Mouse (Mus musculus) G1E (cell line): ENCODE measurements around the gene Guk1. TPM values are rescaled to one million over a fixed set of nuclear protein-coding genes. Genes with fewer than 3 reads are reported as not detected.
"Not testable (repeated sequence)": the region's sequence is repeated elsewhere in the genome, so short reads cannot be mapped to it uniquely, and the experiment has no call there.

ENCODE experiments used
- ATAC-seq: 2 replicates; pipeline ENCODE4 v1.8.0; 2016; ENCODE audit warnings: mild to moderate bottlenecking; ENCODE audit not compliant: insufficient number of reproducible peaks, poor library complexity, low FRiP score, severe bottlenecking; ENCODE audit errors: extremely low read depth
- DNase-seq: peaks from one replicate; pipeline ENCODE4 v3.0.0; 2012; ENCODE audit warnings: low spot score
- H3K27me3 ChIP-seq: 2 replicates; pipeline ENCODE4 v1.6.1; 2012; ENCODE audit warnings: mild to moderate bottlenecking, low read length, inconsistent platforms; ENCODE audit not compliant: insufficient read depth
- H3K36me3 ChIP-seq: replicated peaks from 2 replicates; pipeline ENCODE3; 2012; ENCODE audit warnings: mild to moderate bottlenecking, inconsistent platforms
- H3K4me1 ChIP-seq: 2 replicates; pipeline ENCODE4 v1.6.1; 2012; ENCODE audit warnings: low read depth, low read length, inconsistent platforms, mixed read lengths; ENCODE audit not compliant: insufficient read depth
- H3K4me3 ChIP-seq: 2 replicates; pipeline ENCODE4 v1.5.1; 2012; ENCODE audit warnings: low read depth, mild to moderate bottlenecking, inconsistent platforms, low read length, moderate library complexity, mixed read lengths
- H3K9me3 ChIP-seq: replicated peaks from 2 replicates; pipeline ENCODE4 v1.6.1; 2012; ENCODE audit warnings: inconsistent platforms
- CTCF ChIP-seq: IDR thresholded peaks from 2 replicates; pipeline ENCODE4 v1.5.1; 2012; ENCODE audit warnings: low read depth, low read length, inconsistent platforms, mixed read lengths
- GATA1 ChIP-seq: IDR thresholded peaks from 2 replicates; pipeline ENCODE4 v1.6.1; 2012; ENCODE audit warnings: borderline replicate concordance, low read length, inconsistent platforms, mixed read lengths
- GATA2 ChIP-seq: IDR thresholded peaks from 2 replicates; pipeline ENCODE4 v1.6.1; 2012; ENCODE audit warnings: low read depth, low read length, inconsistent platforms, borderline replicate concordance
- POLR2AphosphoS5 ChIP-seq: IDR thresholded peaks from 2 replicates; pipeline ENCODE4 v1.6.1; 2012; ENCODE audit warnings: low read depth, low read length, inconsistent platforms; ENCODE audit not compliant: insufficient replicate concordance
- TAL1 ChIP-seq: conservative IDR thresholded peaks from 2 replicates; pipeline ENCODE4 v1.6.1; 2012; ENCODE audit warnings: low read depth, low read length, inconsistent platforms, mixed read lengths
- polyA plus RNA-seq: library from polyadenylated mRNA; stranded (reverse); fragments of >175 nt; gene quantifications from 2 replicates; pipeline ENCODE4 v1.2.3, GENCODE M21; 2012
- total RNA-seq, 2 experiments: library from RNA; stranded (forward) in 1 of 2; stranded (reverse) in 1 of 2; fragments of 200-1000 nt in 1 of 2; fragments of >200 nt in 1 of 2; fragmentation: Nextera tagmentation in 1 of 2; gene quantifications; 2 replicates each; pipeline ENCODE4 v1.2.3; 2014 to 2017

Gene Guk1
- total and polyA plus RNA-seq, 3 experiments, result 16.8 to 38.2 (median 35.2) TPM

GRCm38 (mm10) chr11:59212892-59213494 lies 21.0 kb upstream of the Guk1 start:
- Histone ChIP-seq H3K4me1 (peaks cover 78% of the 10 kb centered on the region), H3K36me3 (peaks cover 83% of the 10 kb centered on the region), H3K27me3 (no peaks in the 10 kb centered on the region), H3K4me3 (no peak overlapping the region), H3K9me3 (no peaks in the 10 kb centered on the region)
- TF ChIP-seq TAL1, result no peak
- no peak for TF ChIP-seq GATA2
- no peak for TF ChIP-seq GATA1
- no peak for TF ChIP-seq POLR2AphosphoS5
- no peak for TF ChIP-seq CTCF
- no peak for ATAC-seq
- no peak for DNase-seq

- not testable (repeated sequence) for H3K4me3 ChIP-seq, H3K9me3 ChIP-seq, H3K27me3 ChIP-seq, DNase-seq
- Histone ChIP-seq H3K4me1 (peaks cover 78% of the 10 kb centered on the region), H3K36me3 (peaks cover 79% of the 10 kb centered on the region)
- ATAC-seq, result peak; percentile 54; the same call in 1 of the 2 replicates
Measured at GRCm38 (mm10) chr11:59212320-59212719, 20.3 kb upstream of the Guk1 start.

- Histone ChIP-seq H3K36me3 (peaks cover 78% of the 10 kb centered on the region), H3K4me1 (peaks cover 71% of the 10 kb centered on the region)
- not testable (repeated sequence) for ATAC-seq, DNase-seq, H3K4me3 ChIP-seq, H3K9me3 ChIP-seq, H3K27me3 ChIP-seq
Measured at GRCm38 (mm10) chr11:59211561-59211960, 19.5 kb upstream of the Guk1 start.

GRCm38 (mm10) chr11:59210020-59210419 lies 18.0 kb upstream of the Guk1 start:
- Histone ChIP-seq H3K9me3 (no peaks in the 10 kb centered on the region), H3K4me3 (peak overlapping the region; percentile 20; the same call in 1 of the 2 replicates), H3K4me1 (peaks cover 59% of the 10 kb centered on the region), H3K27me3 (no peaks in the 10 kb centered on the region), H3K36me3 (peaks cover 79% of the 10 kb centered on the region)
- no peak for ATAC-seq
- no peak for DNase-seq
- TF ChIP-seq GATA1 (no peak), CTCF (no peak), POLR2AphosphoS5 (no peak), GATA2 (no peak), TAL1 (no peak)

- H3K4me3 ChIP-seq, result peak overlapping the region; percentile 100
- no peaks in the 10 kb centered on the region for H3K27me3 ChIP-seq
- H3K4me1 ChIP-seq, result peaks cover 56% of the 10 kb centered on the region
- peaks cover 79% of the 10 kb centered on the region for H3K36me3 ChIP-seq
- DNase-seq (no peak), ATAC-seq (no peak)
- no peak for TF ChIP-seq GATA1
- no peak for TF ChIP-seq GATA2
- no peak for TF ChIP-seq TAL1
- TF ChIP-seq POLR2AphosphoS5, result no peak
- TF ChIP-seq CTCF, result no peak
- no peaks in the 10 kb centered on the region for H3K9me3 ChIP-seq
Measured at GRCm38 (mm10) chr11:59209580-59209979, 17.6 kb upstream of the Guk1 start.

- peak overlapping the region; percentile 100 for H3K4me3 ChIP-seq
- no peaks in the 10 kb centered on the region for H3K27me3 ChIP-seq
- peaks cover 57% of the 10 kb centered on the region for H3K4me1 ChIP-seq
- ATAC-seq (peak; percentile 50; the same call in 1 of the 2 replicates), DNase-seq (peak; percentile 78)
- no peaks in the 10 kb centered on the region for H3K9me3 ChIP-seq
- H3K36me3 ChIP-seq, result peaks cover 79% of the 10 kb centered on the region
- no peak for TF ChIP-seq GATA1
- peak; percentile 41 for TF ChIP-seq CTCF
Measured at GRCm38 (mm10) chr11:59209003-59209441, 17.0 kb upstream of the Guk1 start.

- Histone ChIP-seq H3K9me3 (no peaks in the 10 kb centered on the region), H3K4me1 (peaks cover 51% of the 10 kb centered on the region), H3K36me3 (peaks cover 75% of the 10 kb centered on the region), H3K4me3 (peak within 1 kb of the TSS; percentile 100), H3K27me3 (no peaks in the 10 kb centered on the region)
- TF ChIP-seq GATA2 (no peak), POLR2AphosphoS5 (peak; percentile 84; the same call in 1 of the 2 replicates)
- ATAC-seq (peak; percentile 12; the same call in 1 of the 2 replicates), DNase-seq (peak; percentile 78)
Measured at GRCm38 (mm10) chr11:59208153-59208831, 16.3 kb upstream of the Guk1 start, which contains the start of gene 2310033P09Rik. Gene 2310033P09Rik (plus strand): TSS chr11:59208321.
